Mouse (Mus musculus): Measurements from ENCODE around the gene Smo. TPM values are rescaled to one million over a fixed set of nuclear protein-coding genes. Genes with fewer than 3 reads are reported as not detected.
A peak's percentile ranks its signal among the peaks of the same experiment; 100 is the strongest.

Smo gene
- 1 to 10 TPM; 5.5 to 5.9 TPM for total RNA-seq (2021)
- long read RNA-seq, experiment 1, partial matches to known transcripts: 1 of 5 reads
- long read RNA-seq, experiment 1, other reads (novel, unspliced or antisense): 2 of 5 reads
- long read RNA-seq, experiment 2, transcript Smo-201 (12 exons, 3,779 nt): major isoform, 7 of 9 reads
- long read RNA-seq, experiment 2, partial matches to known transcripts: 1 of 9 reads
- long read RNA-seq, experiment 2, other reads (novel, unspliced or antisense): 1 of 9 reads

GRCm38 (mm10) chr6:29735336-29735688 lies at the start of gene Smo:
TSS of gene Smo (plus strand) at chr6:29735503.
- peak; percentile 76 for DNase-seq

- no peak for DNase-seq
Measured at GRCm38 (mm10) chr6:29685952-29686351, 49.4 kb upstream of the Smo start.

GRCm38 (mm10) chr6:29689458-29689857 lies 45.8 kb upstream of the Smo start:
- no peak for DNase-seq

GRCm38 (mm10) chr6:29693953-29694352 lies 41.4 kb upstream of the Smo start, which contains the start of gene Tspan33:
TSS of gene Tspan33 (plus strand) at chr6:29694222.
- peak; percentile 93 for DNase-seq

GRCm38 (mm10) chr6:29694375-29695289 lies 40.7 kb upstream of the Smo start:
- DNase-seq: no peak

GRCm38 (mm10) chr6:29695290-29695674 lies 40.0 kb upstream of the Smo start:
- DNase-seq: no peak

- DNase-seq: no peak
Measured at GRCm38 (mm10) chr6:29695975-29696374, 39.3 kb upstream of the Smo start.

GRCm38 (mm10) chr6:29697139-29697538 lies 38.2 kb upstream of the Smo start:
- DNase-seq: no peak

GRCm38 (mm10) chr6:29697548-29697947 lies 37.8 kb upstream of the Smo start:
- DNase-seq: no peak

GRCm38 (mm10) chr6:29699085-29699745 lies 36.1 kb upstream of the Smo start:
- no peak for DNase-seq

- no peak for DNase-seq
Measured at GRCm38 (mm10) chr6:29701051-29701450, 34.3 kb upstream of the Smo start.

- DNase-seq: no peak
Measured at GRCm38 (mm10) chr6:29702126-29702525, 33.2 kb upstream of the Smo start.

- DNase-seq: no peak
Measured at GRCm38 (mm10) chr6:29704143-29704542, 31.2 kb upstream of the Smo start.

GRCm38 (mm10) chr6:29707902-29708301 lies 27.4 kb upstream of the Smo start:
- DNase-seq: no peak

- no peak for DNase-seq
Measured at GRCm38 (mm10) chr6:29711318-29711717, 24.0 kb upstream of the Smo start.

GRCm38 (mm10) chr6:29712011-29712584 lies 23.2 kb upstream of the Smo start:
- no peak for DNase-seq

- no peak for DNase-seq
Measured at GRCm38 (mm10) chr6:29716624-29717365, 18.5 kb upstream of the Smo start.

GRCm38 (mm10) chr6:29717541-29717940 lies 17.8 kb upstream of the Smo start:
- no peak for DNase-seq

GRCm38 (mm10) chr6:29717952-29718521 lies 17.3 kb upstream of the Smo start:
- peak; percentile 24 for DNase-seq

- peak; percentile 44 for DNase-seq
Measured at GRCm38 (mm10) chr6:29718894-29719329, 16.4 kb upstream of the Smo start.

GRCm38 (mm10) chr6:29721890-29722289 lies 13.4 kb upstream of the Smo start:
- no peak for DNase-seq

All from gastrocnemius, postnatal 25 days (tissue).